Mouse (Mus musculus) midbrain, embryonic 16.5 days (tissue): Measurements from ENCODE around the gene BC034090. TPM values are rescaled to one million over a fixed set of nuclear protein-coding genes. Genes with fewer than 3 reads are reported as not detected.
A peak's percentile ranks its signal among the peaks of the same experiment; 100 is the strongest.

Experiments used
- ATAC-seq: fragments of 200-750 bp; cut with Nextera tagmentation; 2 replicates; pipeline ENCODE4 v1.8.0; 2017; ENCODE audit warnings: moderate TSS enrichment
- H3K27ac ChIP-seq: fragments of 300-500 bp; sonication (generic); 2 replicates; pipeline ENCODE4 v1.5.1; 2014; ENCODE audit warnings: mild to moderate bottlenecking, low read length, mixed read lengths
- H3K27me3 ChIP-seq: fragments of 300-500 bp; sonication (generic); 2 replicates; pipeline ENCODE4 v1.6.1; 2014; ENCODE audit warnings: low read depth, low read length, mixed read lengths; ENCODE audit not compliant: control insufficient read depth, insufficient read depth
- H3K36me3 ChIP-seq: fragments of 300-500 bp; sonication (generic); 2 replicates; pipeline ENCODE4 v1.6.1; 2014; ENCODE audit warnings: mild to moderate bottlenecking, low read length, moderate library complexity, mixed read lengths; ENCODE audit not compliant: control insufficient read depth, insufficient read depth
- H3K4me1 ChIP-seq: fragments of 300-500 bp; sonication (generic); 2 replicates; pipeline ENCODE4 v1.6.1; 2014; ENCODE audit warnings: mild to moderate bottlenecking, low read length, mixed read lengths; ENCODE audit not compliant: control insufficient read depth, insufficient read depth
- H3K4me2 ChIP-seq: fragments of 300-500 bp; sonication (generic); 2 replicates; pipeline ENCODE4 v1.6.1; 2014; ENCODE audit warnings: mild to moderate bottlenecking, low read length, mixed read lengths
- H3K4me3 ChIP-seq: fragments of 300-500 bp; sonication (generic); 2 replicates; pipeline ENCODE4 v1.5.1; 2014; ENCODE audit warnings: low read depth, mild to moderate bottlenecking, low read length, moderate library complexity, mixed read lengths
- H3K9ac ChIP-seq: fragments of 300-500 bp; sonication (generic); 2 replicates; pipeline ENCODE4 v1.6.1; 2014; ENCODE audit warnings: low read depth, low read length, mixed read lengths
- H3K9me3 ChIP-seq: fragments of 300-500 bp; sonication (generic); replicated peaks from 2 replicates; pipeline ENCODE4 v1.6.1; 2014; ENCODE audit warnings: mild to moderate bottlenecking, low read length, mixed read lengths; ENCODE audit not compliant: control insufficient read depth, poor library complexity, severe bottlenecking
- WGBS: fragments of 180-500 bp; shearing (Covaris S2); extraction: QIAGEN DNeasy Blood & Tissue Kit; methylation state at CpG from one replicate; pipeline ENCODE4 v1.1.7; 2014; 5-methylcytosine and 5-hydroxymethylcytosine counted together
- polyA plus RNA-seq: library from polyadenylated mRNA; unstranded; fragments of >200 nt; fragmentation: Nextera tagmentation; extraction: Ambion mirVana; gene quantifications from 2 replicates; pipeline ENCODE4 v1.2.1, GENCODE M21; 2015

BC034090 gene
- polyA plus RNA-seq, 1 experiment from 2014 or later: 2.8 TPM

DNA sequence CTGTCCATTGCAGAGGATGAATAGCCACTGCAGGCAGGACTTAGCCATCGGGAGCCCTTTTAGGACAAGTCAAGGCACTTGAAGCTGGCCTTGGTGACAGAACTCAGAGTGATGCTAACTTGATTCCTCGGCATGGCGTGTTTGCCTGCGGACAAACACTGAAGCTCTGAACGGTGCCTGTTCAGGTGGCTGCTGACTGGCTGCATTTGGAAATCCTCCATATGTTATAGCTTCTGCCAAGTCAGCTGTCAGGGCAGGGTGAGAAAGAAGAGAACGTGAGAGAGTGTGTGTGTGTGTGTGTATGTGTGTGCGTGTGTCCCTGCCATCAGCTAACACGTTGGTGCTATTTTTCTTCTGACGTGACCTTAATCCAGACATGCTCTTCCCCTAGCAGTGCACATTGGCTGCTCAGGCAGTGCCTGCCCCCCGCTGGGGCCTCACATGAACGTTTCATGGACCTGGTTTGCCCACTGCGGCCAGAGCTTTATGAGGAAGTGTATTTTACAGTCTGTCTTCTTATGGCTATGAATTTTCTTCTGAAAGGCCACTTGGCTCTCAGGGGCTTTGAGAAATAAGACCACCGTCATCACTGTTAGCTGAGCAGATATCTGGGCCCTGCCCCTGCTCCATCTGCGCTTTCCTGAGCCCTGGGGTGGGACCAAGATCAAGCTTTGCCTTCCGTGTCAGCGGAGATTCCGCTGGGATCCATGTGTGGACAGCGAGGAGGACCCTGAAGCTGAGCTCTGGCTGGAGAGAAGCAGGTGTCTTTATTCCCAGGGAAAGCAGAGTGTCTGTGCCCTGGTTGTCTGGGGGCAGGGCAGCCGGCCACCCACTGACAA lies 38.2 kb downstream of the BC034090 start:
- WGBS: 65% methylated on average over 19 of the region's 19 CpGs
- Histone ChIP-seq H3K9ac (no peak overlapping the region), H3K9me3 (no peaks in the 10 kb centered on the region), H3K27ac (no peak overlapping the region; the same call in 1 of the 2 replicates), H3K4me2 (no peak overlapping the region), H3K36me3 (no peaks in the 10 kb centered on the region; the same call in 1 of the 2 replicates), H3K4me3 (no peak overlapping the region), H3K4me1 (peaks cover 37% of the 10 kb centered on the region), H3K27me3 (no peaks in the 10 kb centered on the region)
- ATAC-seq: no peak

DNA sequence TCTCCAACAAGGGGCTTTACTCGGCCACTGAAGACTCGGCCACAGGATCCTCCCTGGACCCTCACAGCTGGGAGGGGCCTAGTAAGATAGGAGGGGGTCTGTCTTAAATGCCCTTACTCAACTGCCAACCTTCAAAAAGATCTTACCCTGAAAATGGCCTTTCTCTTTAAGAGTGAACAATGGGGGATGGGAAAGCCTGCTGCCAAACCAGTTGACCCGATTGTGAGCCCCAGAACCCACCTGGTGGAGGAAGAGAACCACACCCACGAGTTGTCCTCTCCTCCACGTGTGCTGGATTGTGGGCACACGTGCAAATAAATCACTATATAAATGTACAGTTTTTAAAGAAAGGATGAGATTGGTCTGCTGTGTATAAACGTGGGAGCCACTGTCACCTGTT lies 38.9 kb downstream of the BC034090 start:
- no peak overlapping the region; the same call in 1 of the 2 replicates for H3K27ac ChIP-seq
- no peaks in the 10 kb centered on the region for H3K27me3 ChIP-seq
- peaks cover 37% of the 10 kb centered on the region for H3K4me1 ChIP-seq
- no peak overlapping the region for H3K4me2 ChIP-seq
- H3K9me3 ChIP-seq: no peaks in the 10 kb centered on the region
- no peak overlapping the region for H3K9ac ChIP-seq
- no peak for ATAC-seq
- no peaks in the 10 kb centered on the region; the same call in 1 of the 2 replicates for H3K36me3 ChIP-seq
- H3K4me3 ChIP-seq: no peak overlapping the region
- 63% methylated on average over 7 of the region's 7 CpGs for WGBS

DNA sequence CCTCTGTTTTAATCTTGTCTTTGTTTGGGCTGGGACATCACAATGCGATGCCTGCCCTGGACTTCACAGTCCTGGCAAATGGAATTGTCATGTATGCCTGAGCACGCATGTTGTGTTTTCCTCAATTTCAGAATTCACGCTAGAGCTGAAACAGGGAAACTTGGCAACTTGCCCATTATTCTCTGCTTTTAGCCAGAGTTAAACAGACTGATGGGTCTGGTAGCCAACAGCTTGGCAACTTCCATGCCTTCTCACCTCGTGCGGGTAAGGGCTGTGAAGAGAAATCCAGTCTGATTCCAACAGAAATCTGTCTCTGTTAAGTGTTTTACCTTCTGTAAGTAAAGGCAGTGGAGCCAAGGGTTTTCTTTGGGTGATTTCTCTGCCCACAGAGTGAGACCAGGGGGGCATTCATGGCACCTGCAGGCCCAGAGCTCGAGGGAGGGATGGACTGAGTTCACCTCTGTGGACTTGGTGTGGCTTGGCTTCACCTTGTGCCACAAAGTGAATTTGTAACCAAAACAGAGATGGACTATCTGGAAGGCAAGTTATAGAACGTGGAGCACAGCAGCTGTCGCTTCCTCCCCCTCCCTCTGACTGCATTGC lies 39.6 kb downstream of the BC034090 start:
- no peak for ATAC-seq
- H3K27me3 ChIP-seq: no peaks in the 10 kb centered on the region
- H3K27ac ChIP-seq: peak overlapping the region; percentile 62
- no peaks in the 10 kb centered on the region for H3K9me3 ChIP-seq
- peaks cover 31% of the 10 kb centered on the region for H3K4me1 ChIP-seq
- H3K4me3 ChIP-seq: no peak overlapping the region
- 52% methylated on average over 8 of the region's 8 CpGs for WGBS
- no peaks in the 10 kb centered on the region; the same call in 1 of the 2 replicates for H3K36me3 ChIP-seq
- peak overlapping the region; percentile 3; the same call in 1 of the 2 replicates for H3K9ac ChIP-seq
- no peak overlapping the region for H3K4me2 ChIP-seq

- WGBS: 68% methylated on average over 12 of the region's 12 CpGs
Observed at GRCm38 (mm10) chr1:155203954-155204353, 40.3 kb downstream of the BC034090 start.

GRCm38 (mm10) chr1:155203101-155203500 lies 41.1 kb downstream of the BC034090 start:
- no peak overlapping the region for H3K9ac ChIP-seq
- no peak overlapping the region for H3K27ac ChIP-seq
- ATAC-seq: no peak
- WGBS: 78% methylated on average over 7 of the region's 7 CpGs
- H3K4me2 ChIP-seq: no peak overlapping the region
- no peaks in the 10 kb centered on the region; the same call in 1 of the 2 replicates for H3K36me3 ChIP-seq
- H3K27me3 ChIP-seq: no peaks in the 10 kb centered on the region
- H3K4me1 ChIP-seq: peaks cover 31% of the 10 kb centered on the region
- H3K4me3 ChIP-seq: no peak overlapping the region
- no peaks in the 10 kb centered on the region for H3K9me3 ChIP-seq

More at GRCm38 (mm10) chr1:155203954-155204353, 40.3 kb downstream of the BC034090 start:
- H3K9ac ChIP-seq: no peak overlapping the region; the same call in 1 of the 2 replicates
- H3K4me3 ChIP-seq: no peak overlapping the region
- H3K27ac ChIP-seq: peak overlapping the region; percentile 62
- no peaks in the 10 kb centered on the region for H3K27me3 ChIP-seq
- H3K4me1 ChIP-seq: peaks cover 31% of the 10 kb centered on the region
- no peak overlapping the region for H3K4me2 ChIP-seq
- H3K36me3 ChIP-seq: no peaks in the 10 kb centered on the region; the same call in 1 of the 2 replicates
- H3K9me3 ChIP-seq: no peaks in the 10 kb centered on the region
- no peak for ATAC-seq

- Histone ChIP-seq H3K27me3 (no peaks in the 10 kb centered on the region), H3K36me3 (no peaks in the 10 kb centered on the region; the same call in 1 of the 2 replicates), H3K4me1 (peaks cover 31% of the 10 kb centered on the region), H3K9me3 (no peaks in the 10 kb centered on the region), H3K27ac (no peak overlapping the region), H3K9ac (no peak overlapping the region), H3K4me2 (no peak overlapping the region), H3K4me3 (no peak overlapping the region)
- 81% methylated on average over 5 of the region's 5 CpGs for WGBS
- ATAC-seq: no peak
Observed at GRCm38 (mm10) chr1:155202472-155202871, 41.8 kb downstream of the BC034090 start.

- Histone ChIP-seq H3K4me1 (peaks cover 31% of the 10 kb centered on the region), H3K4me2 (no peak overlapping the region), H3K27me3 (no peaks in the 10 kb centered on the region), H3K4me3 (no peak overlapping the region), H3K9ac (peak overlapping the region; percentile 6; the same call in 1 of the 2 replicates), H3K9me3 (no peaks in the 10 kb centered on the region), H3K27ac (peak overlapping the region; percentile 44), H3K36me3 (no peaks in the 10 kb centered on the region)
- no peak for ATAC-seq
- 84% methylated on average over 17 of the region's 17 CpGs for WGBS
Observed at GRCm38 (mm10) chr1:155201914-155202313, 42.3 kb downstream of the BC034090 start.

DNA sequence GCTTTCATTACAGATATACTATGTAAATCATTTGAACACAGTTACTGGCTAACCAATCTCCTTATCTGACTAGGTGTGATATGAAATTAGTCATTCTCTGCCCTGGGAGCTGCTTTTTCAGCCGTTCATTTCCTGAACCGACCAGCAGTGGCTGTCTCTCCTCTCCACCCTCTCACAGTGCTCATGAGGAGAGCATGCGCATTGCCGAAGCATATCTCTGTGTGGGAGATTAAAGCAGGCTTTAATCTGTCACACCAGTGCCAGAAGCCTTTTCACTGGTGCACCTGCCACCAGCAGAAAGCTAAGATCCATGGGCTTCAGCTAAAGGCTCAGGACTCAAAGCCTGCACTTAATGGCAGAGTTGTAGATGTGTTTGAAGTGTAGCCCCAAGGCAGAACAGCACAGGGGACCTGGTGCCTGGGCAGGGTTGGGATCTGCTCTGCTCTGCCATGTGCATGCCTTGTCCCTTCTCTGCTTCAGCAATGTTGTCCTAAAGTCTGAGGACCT lies 42.8 kb downstream of the BC034090 start:
- Histone ChIP-seq H3K36me3 (no peaks in the 10 kb centered on the region), H3K9ac (peak overlapping the region; percentile 6; the same call in 1 of the 2 replicates), H3K9me3 (no peaks in the 10 kb centered on the region), H3K4me3 (no peak overlapping the region), H3K4me2 (no peak overlapping the region), H3K27me3 (no peaks in the 10 kb centered on the region), H3K27ac (peak overlapping the region; percentile 44), H3K4me1 (peaks cover 33% of the 10 kb centered on the region)
- peak; percentile 76 for ATAC-seq
- WGBS: 24% methylated on average over 4 of the region's 4 CpGs

GRCm38 (mm10) chr1:155200967-155201366 lies 43.3 kb downstream of the BC034090 start:
- no peak overlapping the region for H3K9ac ChIP-seq
- no peaks in the 10 kb centered on the region for H3K36me3 ChIP-seq
- ATAC-seq: no peak
- H3K4me2 ChIP-seq: no peak overlapping the region
- no peaks in the 10 kb centered on the region for H3K9me3 ChIP-seq
- peaks cover 34% of the 10 kb centered on the region for H3K4me1 ChIP-seq
- H3K27me3 ChIP-seq: no peaks in the 10 kb centered on the region
- 49% methylated on average over 2 of the region's 2 CpGs for WGBS
- H3K27ac ChIP-seq: peak overlapping the region; percentile 44
- H3K4me3 ChIP-seq: no peak overlapping the region
